Mouse (Mus musculus): ENCODE results near the gene Acsl3.

DNA sequence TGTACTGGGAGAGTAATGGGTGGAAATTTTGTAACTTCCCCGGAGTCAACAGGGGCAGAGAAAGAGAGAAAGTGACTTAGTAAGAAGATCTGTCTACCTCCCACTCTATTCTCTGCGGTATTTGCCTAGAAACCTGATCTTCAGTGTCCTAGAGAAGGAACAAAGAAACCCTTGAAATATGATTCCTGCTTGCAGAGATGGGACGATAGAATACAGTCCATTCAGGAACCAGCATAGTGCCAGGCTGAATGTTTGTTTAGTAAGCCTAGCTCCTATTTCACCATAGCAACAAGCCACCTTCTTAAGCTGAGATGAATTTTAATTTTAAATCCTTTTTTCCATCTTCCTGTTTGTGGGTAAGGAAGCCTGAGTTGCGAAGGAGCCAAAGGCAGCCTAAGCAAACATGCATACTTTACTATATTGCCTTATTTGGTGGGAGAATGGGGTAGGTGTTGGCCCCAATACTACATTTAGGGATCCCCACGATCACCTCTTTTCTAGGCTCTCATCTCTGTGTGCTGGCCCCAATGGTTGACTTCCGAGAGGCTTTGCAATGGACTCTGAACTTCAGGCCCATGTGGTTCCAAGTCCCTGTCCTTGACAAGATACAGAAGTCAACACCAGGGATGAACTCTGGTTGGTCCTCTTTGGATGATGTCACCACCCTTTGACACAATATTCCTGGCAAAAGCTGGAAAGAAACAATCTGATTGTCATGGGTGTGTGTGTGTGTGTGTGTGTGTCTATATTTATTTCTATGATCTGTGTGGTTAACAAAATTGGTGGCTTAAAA, 8.2 kb upstream of the Acsl3 start:
- TF ChIP-seq POLR2A (IDR thresholded peaks at IDR 0.05; ENCODE audit: control insufficient read depth, low read depth, low read length), result no peak
- no peak for TF ChIP-seq CTCF (IDR thresholded peaks at IDR 0.05; ENCODE audit: control insufficient read depth, insufficient read depth, insufficient replicate concordance, low read depth, low read length)

All from testis, adult 2 months (tissue).